Mouse (Mus musculus) hindbrain, embryonic 12.5 days (tissue): ENCODE data around the gene Inpp4b. TPM values are rescaled to one million over a fixed set of nuclear protein-coding genes. Genes with fewer than 3 reads are reported as not detected.
A peak's percentile ranks its signal among the peaks of the same experiment; 100 is the strongest.

ENCODE experiments used
- ATAC-seq: fragments of 200-750 bp; cut with Nextera tagmentation; 2 replicates; pipeline ENCODE4 v1.8.0; 2017; ENCODE audit warnings: moderate TSS enrichment; ENCODE audit not compliant: low FRiP score
- H3K27ac ChIP-seq: fragments of 300-500 bp; sonication (generic); 2 replicates; pipeline ENCODE4 v1.5.1; 2016; ENCODE audit warnings: mild to moderate bottlenecking
- H3K27me3 ChIP-seq: fragments of 300-500 bp; sonication (generic); 2 replicates; pipeline ENCODE4 v1.6.1; 2016; ENCODE audit warnings: mild to moderate bottlenecking
- H3K36me3 ChIP-seq: fragments of 300-500 bp; sonication (generic); 2 replicates; pipeline ENCODE4 v1.6.1; 2016; ENCODE audit warnings: mild to moderate bottlenecking
- H3K4me1 ChIP-seq: fragments of 300-500 bp; sonication (generic); 2 replicates; pipeline ENCODE4 v1.6.1; 2016
- H3K4me2 ChIP-seq: fragments of 300-500 bp; sonication (generic); replicated peaks from 2 replicates; pipeline ENCODE4 v1.6.1; 2016; ENCODE audit warnings: mild to moderate bottlenecking
- H3K4me3 ChIP-seq: fragments of 300-500 bp; sonication (generic); 2 replicates; pipeline ENCODE4 v1.5.1; 2016; ENCODE audit warnings: mild to moderate bottlenecking
- H3K9ac ChIP-seq: fragments of 300-500 bp; sonication (generic); 2 replicates; pipeline ENCODE4 v1.6.1; 2016; ENCODE audit warnings: mild to moderate bottlenecking, moderate library complexity
- H3K9me3 ChIP-seq: fragments of 300-500 bp; sonication (generic); replicated peaks from 2 replicates; pipeline ENCODE4 v1.6.1; 2016; ENCODE audit warnings: mild to moderate bottlenecking
- WGBS: fragments of 180-500 bp; shearing (Covaris S2); methylation state at CpG from one replicate; pipeline ENCODE4 v1.1.7; 2016; 5-methylcytosine and 5-hydroxymethylcytosine counted together
- polyA plus RNA-seq: library from polyadenylated mRNA; unstranded; fragments of >200 nt; fragmentation: Nextera tagmentation; extraction: Ambion mirVana; gene quantifications from 2 replicates; pipeline ENCODE4 v1.2.1, GENCODE M21; 2016

The Inpp4b gene
- polyA plus RNA-seq: 9.6 TPM in 2 replicates

DNA sequence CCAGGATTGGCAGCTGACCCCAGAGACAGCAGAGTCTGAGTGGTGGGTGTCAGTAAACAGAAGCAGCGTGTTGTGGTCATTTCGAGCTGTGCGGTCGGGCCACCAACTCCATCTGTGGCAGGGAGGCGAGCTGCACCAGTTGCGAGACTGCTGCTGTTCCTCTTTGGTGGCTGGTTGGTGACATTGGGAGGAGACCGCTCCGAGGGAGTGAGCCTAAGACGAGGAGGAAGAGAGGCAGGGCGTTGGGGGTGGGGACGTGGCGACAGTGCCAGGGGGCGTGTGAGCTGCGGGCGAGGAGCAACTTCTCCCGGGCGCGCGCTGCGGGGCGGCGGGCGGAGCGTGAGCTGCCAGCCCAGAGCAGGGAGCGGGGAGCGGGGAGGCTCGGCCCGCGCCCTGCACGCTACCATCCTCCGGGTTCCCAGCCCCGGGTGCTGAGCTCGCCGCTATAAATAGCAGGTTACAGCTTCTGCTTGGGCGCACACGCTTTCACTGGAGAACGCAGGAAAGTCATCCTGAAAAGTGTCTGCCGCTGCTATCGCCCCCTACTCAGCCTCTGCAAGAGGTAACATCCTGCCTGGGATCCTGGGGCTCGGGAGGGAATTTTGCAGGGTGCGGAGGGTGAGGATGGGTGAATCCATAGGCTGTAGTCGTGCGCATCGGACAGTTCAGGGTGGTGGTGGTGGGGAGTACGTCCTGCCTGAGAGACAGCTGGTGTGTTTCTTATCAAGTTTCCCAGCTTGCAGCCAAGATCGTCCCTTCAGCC lies at the start of gene Inpp4b:
Gene Inpp4b, plus strand, starts transcription at position 321 of the 763 bp plus-strand sequence.
- peaks cover 5% of the 10 kb centered on the region; the same call in 1 of the 2 replicates for H3K27me3 ChIP-seq
- no peaks in the 10 kb centered on the region for H3K9me3 ChIP-seq
- peak within 1 kb of the TSS; percentile 17; the same call in 1 of the 2 replicates for H3K27ac ChIP-seq
- peak within 1 kb of the TSS; percentile 98 for H3K4me2 ChIP-seq
- H3K36me3 ChIP-seq: no peaks in the 10 kb centered on the region
- peaks cover 9% of the 10 kb centered on the region for H3K4me1 ChIP-seq
- peak; percentile 81 for ATAC-seq
- WGBS: 2% methylated on average over 43 of the region's 46 CpGs
- H3K9ac ChIP-seq: peak within 1 kb of the TSS; percentile 70
- H3K4me3 ChIP-seq: peak within 1 kb of the TSS; percentile 60

DNA sequence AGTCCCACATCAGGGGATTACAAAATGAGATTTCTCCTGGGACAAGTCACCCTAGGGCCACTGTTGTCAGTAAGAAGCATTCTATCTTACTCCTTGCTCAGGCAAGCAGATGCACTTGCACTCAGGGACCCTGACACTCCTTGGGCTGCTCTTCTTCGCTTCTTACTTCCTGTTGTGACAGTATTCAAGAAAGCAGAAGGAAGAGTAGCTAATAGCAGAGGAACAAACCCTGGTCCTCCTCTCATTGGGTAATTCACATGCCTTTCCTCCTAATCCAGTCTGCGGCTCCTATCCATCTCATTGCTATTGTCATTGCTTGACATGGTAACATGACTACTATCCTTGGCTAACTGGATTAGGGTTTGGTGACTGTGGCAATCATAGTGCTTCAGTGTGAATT lies 7.1 kb upstream of the Inpp4b start:
- H3K4me1 ChIP-seq: no peaks in the 10 kb centered on the region
- H3K27me3 ChIP-seq: no peaks in the 10 kb centered on the region
- no peak overlapping the region for H3K9ac ChIP-seq
- no peak for ATAC-seq
- no peaks in the 10 kb centered on the region for H3K36me3 ChIP-seq
- no peak overlapping the region for H3K4me2 ChIP-seq
- H3K4me3 ChIP-seq: no peak overlapping the region
- no peaks in the 10 kb centered on the region for H3K9me3 ChIP-seq
- no peak overlapping the region for H3K27ac ChIP-seq
- WGBS: 79% methylated on average over 2 of the region's 2 CpGs

DNA sequence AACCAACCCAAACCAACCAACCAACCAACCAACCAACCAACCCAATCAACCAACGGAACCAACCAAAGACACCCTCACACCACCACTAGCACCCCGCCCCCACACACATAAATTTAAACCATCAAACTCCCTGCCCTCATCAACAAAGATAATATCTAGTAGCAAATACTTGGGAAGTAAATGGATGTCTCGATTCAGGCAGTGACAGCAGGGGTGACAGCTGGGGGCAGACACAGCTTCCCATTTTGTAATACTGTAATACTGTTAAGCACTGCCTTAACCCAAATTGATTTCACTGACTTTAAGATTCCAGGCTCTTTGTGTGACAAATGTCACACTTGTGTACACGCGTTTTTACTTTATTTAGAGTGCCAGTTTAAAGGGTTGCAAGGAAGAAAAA lies 1.2 kb upstream of the Inpp4b start:
- H3K4me2 ChIP-seq: peak overlapping the region; percentile 98
- H3K4me3 ChIP-seq: no peak overlapping the region
- 0 out of 2 replicates have a peak, but pooled peaks have one; percentile 9 for ATAC-seq
- H3K4me1 ChIP-seq: peaks cover 9% of the 10 kb centered on the region
- peaks cover 5% of the 10 kb centered on the region; the same call in 1 of the 2 replicates for H3K27me3 ChIP-seq
- no peak overlapping the region for H3K27ac ChIP-seq
- 52% methylated on average over 5 of the region's 5 CpGs for WGBS
- H3K9me3 ChIP-seq: no peaks in the 10 kb centered on the region
- no peaks in the 10 kb centered on the region for H3K36me3 ChIP-seq
- no peak overlapping the region for H3K9ac ChIP-seq

DNA sequence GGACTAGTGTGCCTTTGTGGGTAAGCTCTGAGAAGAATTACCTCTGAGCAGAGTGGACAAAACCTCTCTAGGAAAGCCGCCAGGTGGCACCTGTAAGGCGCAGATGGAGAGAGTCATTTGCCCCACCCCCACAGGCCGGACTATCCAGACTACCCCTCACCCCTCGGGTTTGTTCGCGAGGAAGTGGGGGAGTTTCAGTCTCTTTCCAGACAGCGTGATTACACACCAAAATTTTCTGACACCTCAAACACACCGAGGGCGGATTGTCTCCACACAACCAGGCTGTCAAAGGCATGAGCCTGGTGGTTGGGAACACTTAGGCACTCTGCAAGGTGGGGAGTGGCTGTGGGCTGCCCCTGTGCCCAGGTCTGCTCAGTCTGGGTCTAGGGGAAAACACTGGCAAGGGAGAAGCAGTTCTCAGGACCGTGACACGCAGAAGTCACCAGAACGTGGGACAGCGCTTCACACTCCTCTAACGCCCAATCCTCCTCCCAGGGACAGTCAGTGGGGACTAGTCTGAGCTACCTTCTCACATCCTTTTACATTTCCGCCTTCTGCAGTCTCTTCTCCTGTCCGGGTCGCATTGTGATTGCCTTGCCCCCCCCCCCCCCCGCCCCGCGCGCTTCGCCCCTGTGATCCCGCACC lies 643 bp upstream of the Inpp4b start:
- peak overlapping the region; percentile 98 for H3K4me2 ChIP-seq
- under 1% methylated on average over 20 of the region's 23 CpGs for WGBS
- peak overlapping the region; percentile 70 for H3K9ac ChIP-seq
- H3K4me1 ChIP-seq: peaks cover 9% of the 10 kb centered on the region
- peaks cover 5% of the 10 kb centered on the region; the same call in 1 of the 2 replicates for H3K27me3 ChIP-seq
- no peaks in the 10 kb centered on the region for H3K36me3 ChIP-seq
- peak; percentile 81 for ATAC-seq
- H3K9me3 ChIP-seq: no peaks in the 10 kb centered on the region
- H3K4me3 ChIP-seq: peak overlapping the region; percentile 60
- peak overlapping the region; percentile 17; the same call in 1 of the 2 replicates for H3K27ac ChIP-seq

DNA sequence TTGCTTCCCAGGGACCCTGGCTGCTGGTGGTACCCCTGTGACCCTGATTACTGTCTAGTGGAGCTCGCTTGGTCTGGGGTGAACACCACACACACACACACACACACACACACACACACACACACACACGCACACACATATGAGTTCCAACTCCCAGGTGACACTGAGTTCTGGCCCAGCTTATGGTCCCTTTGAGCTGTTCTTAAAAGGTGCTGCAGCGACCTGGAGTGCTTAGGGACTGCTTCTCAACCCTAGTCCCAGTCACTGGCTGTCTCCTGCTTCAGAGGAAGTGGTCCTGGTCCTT lies 595 bp downstream of the Inpp4b start:
- Histone ChIP-seq H3K27me3 (peaks cover 5% of the 10 kb centered on the region; the same call in 1 of the 2 replicates), H3K9me3 (no peaks in the 10 kb centered on the region), H3K4me1 (peaks cover 9% of the 10 kb centered on the region), H3K27ac (no peak overlapping the region), H3K4me2 (peak overlapping the region; percentile 98), H3K9ac (peak overlapping the region; percentile 70; the same call in 1 of the 2 replicates), H3K36me3 (no peaks in the 10 kb centered on the region), H3K4me3 (peak overlapping the region; percentile 60)
- WGBS: 11% methylated on average over 3 of the region's 3 CpGs
- ATAC-seq: peak; percentile 10; the same call in 1 of the 2 replicates

DNA sequence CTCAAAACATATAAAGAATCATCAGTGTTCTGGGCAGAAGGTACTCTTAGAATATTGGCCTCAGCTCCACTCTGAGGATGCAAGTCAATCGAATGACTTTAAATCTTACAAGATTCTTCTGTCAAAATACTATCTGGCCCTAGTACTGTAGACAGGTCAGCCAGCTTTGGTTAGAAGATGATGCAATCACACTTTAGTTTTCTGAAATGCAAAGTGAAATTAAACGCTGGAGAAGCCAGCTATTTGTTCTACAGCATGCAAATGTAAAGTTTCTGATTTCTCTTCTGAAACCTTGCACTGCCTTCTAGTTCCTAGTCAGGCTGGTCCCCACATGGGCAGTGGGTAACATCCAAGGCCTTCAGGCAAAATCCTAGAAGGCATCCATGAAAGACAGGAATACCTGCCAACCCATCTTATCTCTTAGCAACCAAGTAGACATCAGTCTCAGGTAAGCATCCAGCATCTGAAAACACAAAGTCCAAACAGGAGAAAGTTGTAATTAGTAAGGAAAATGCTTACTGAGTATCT lies 2.9 kb downstream of the Inpp4b start:
- no peak overlapping the region for H3K9ac ChIP-seq
- H3K4me3 ChIP-seq: no peak overlapping the region
- no peak overlapping the region for H3K27ac ChIP-seq
- H3K9me3 ChIP-seq: no peaks in the 10 kb centered on the region
- H3K4me1 ChIP-seq: peaks cover 9% of the 10 kb centered on the region
- no peaks in the 10 kb centered on the region for H3K36me3 ChIP-seq
- no peak for ATAC-seq
- H3K27me3 ChIP-seq: peaks cover 5% of the 10 kb centered on the region; the same call in 1 of the 2 replicates
- 83% methylated on average over 2 of the region's 2 CpGs for WGBS
- no peak overlapping the region for H3K4me2 ChIP-seq

DNA sequence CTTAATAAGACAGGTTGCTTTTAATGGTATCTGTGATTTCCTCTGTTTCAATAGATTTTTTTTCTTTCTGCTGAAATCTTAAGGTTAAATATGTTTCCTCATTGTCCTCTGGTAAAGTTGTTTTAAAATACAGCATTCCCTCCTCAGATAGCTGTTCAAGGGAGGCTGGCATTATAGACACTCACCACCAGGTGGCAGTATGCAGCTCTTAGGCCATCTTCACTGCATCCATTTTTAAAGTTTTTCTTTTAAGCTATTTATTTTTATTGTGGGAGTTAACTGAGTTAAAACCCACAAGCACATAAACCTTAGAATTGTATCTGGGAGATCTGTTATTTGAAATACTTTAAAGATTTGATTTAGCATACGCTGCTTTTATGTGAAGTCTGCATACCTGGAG lies 7.1 kb downstream of the Inpp4b start:
- WGBS: 83% methylated on average over 1 of the region's 1 CpGs
- Histone ChIP-seq H3K4me2 (no peak overlapping the region), H3K9me3 (no peaks in the 10 kb centered on the region), H3K36me3 (no peaks in the 10 kb centered on the region), H3K27me3 (no peaks in the 10 kb centered on the region), H3K9ac (no peak overlapping the region), H3K4me1 (no peaks in the 10 kb centered on the region), H3K27ac (no peak overlapping the region), H3K4me3 (no peak overlapping the region)
- no peak for ATAC-seq

DNA sequence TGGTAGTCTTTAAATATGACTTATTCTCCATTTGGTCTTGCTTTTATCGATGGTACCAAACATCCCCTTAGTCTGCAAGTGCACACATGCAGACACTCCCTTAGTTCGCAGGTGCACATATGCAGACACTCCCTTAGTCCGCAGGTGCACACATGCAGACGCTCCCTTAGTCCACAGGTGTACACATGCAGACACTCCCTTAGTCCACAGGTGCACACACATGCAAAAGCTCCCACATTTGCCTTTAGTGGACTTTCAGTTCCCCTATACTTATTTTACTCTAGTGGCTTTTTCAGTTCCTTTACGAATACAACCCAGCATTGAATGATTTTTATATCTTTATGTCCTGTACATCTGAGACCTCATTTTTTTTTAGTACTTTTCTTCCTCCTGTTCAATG lies 11.1 kb downstream of the Inpp4b start:
- Histone ChIP-seq H3K4me3 (no peak overlapping the region), H3K27me3 (no peaks in the 10 kb centered on the region), H3K9me3 (no peaks in the 10 kb centered on the region), H3K4me2 (no peak overlapping the region), H3K36me3 (no peaks in the 10 kb centered on the region), H3K27ac (no peak overlapping the region), H3K9ac (no peak overlapping the region), H3K4me1 (no peaks in the 10 kb centered on the region)
- no peak for ATAC-seq
- WGBS: 90% methylated on average over 5 of the region's 5 CpGs

DNA sequence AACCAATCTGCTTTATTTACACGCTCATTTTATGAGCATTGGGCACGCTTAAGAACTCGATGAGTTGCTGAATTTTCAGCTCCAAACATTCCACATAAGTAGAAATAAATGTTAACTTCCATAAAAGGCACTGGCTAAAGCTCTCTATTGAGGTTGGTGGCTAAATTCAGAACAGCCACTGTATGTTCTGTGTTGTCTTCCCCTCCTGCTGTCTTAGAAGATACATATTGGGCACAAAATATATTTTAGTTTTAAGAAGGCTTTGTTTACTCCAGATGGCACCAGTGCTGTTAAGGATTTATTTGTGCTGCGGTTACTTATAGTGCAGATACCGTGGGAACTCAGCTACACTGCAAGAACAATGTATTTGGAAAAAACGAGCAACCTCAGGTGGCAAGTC lies 15.8 kb downstream of the Inpp4b start:
- Histone ChIP-seq H3K36me3 (no peaks in the 10 kb centered on the region), H3K27me3 (no peaks in the 10 kb centered on the region), H3K4me2 (no peak overlapping the region), H3K27ac (no peak overlapping the region), H3K9ac (no peak overlapping the region), H3K4me1 (no peaks in the 10 kb centered on the region), H3K9me3 (no peaks in the 10 kb centered on the region), H3K4me3 (no peak overlapping the region)
- 83% methylated on average over 6 of the region's 6 CpGs for WGBS
- no peak for ATAC-seq

DNA sequence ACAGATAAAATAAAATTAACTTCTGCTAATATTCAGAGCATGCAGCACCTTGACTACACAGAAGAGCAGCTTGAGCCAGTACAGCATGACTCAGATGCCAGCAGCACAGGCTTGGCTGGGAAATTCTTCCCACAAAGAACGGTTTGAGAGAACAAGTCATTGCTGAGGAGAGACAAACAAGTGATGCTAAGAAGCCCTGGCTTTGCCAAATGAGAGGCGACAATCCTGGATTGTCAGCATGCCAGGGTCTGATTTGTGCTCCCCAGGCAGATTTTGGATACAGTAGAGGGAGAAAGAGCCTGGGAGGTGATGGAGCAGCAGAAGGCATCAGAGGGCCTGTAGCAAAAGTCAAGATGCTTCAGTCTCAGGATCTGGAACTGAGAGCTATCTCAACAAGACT lies 18.2 kb downstream of the Inpp4b start:
- Histone ChIP-seq H3K27ac (no peak overlapping the region), H3K9ac (no peak overlapping the region), H3K27me3 (no peaks in the 10 kb centered on the region), H3K36me3 (no peaks in the 10 kb centered on the region), H3K4me1 (no peaks in the 10 kb centered on the region), H3K9me3 (no peaks in the 10 kb centered on the region), H3K4me2 (no peak overlapping the region), H3K4me3 (no peak overlapping the region)
- no peak for ATAC-seq
- 79% methylated on average over 2 of the region's 2 CpGs for WGBS

DNA sequence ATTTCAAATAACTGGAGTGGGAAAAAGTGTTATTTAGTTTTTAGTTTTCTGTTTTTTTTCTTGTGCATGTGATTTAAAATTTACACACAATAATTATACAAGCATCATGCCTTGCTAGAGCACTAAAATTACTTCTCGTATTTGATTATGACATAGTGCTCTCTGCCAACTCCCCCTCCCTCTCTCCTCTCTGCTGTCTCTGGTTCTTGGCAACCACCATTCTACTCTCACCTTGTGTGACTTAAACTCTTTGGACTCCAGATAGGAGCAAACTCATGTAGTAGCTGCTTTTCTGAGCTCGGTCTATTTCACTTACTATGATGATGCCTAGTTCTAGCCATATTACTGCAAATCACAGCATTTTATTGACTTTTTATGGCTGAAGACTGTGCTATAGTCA lies 18.8 kb downstream of the Inpp4b start:
- WGBS: 94% methylated on average over 2 of the region's 2 CpGs

DNA sequence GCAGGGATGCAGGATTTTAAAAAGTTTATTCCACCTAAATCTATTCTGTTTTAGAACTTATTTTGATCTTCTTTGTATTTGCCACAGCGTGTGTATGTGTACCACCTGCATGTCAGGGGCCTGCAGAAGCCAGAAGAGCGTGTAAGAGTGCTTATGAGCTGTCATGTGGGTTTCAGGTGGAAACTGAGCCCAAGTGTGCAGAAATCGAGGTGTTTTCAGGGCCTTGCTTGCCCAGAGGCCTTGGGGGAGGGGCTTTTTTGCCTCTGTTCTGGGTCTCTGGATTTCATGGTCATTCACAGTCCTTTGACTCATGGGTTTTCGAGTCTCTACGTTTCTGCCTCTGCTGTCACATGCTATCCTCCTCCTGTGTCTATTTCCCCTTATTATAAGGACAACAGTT lies 28.3 kb downstream of the Inpp4b start:
- 61% methylated on average over 5 of the region's 5 CpGs for WGBS
- Histone ChIP-seq H3K9me3 (no peaks in the 10 kb centered on the region), H3K4me3 (no peak overlapping the region), H3K9ac (no peak overlapping the region), H3K36me3 (no peaks in the 10 kb centered on the region), H3K4me1 (no peaks in the 10 kb centered on the region), H3K27ac (no peak overlapping the region), H3K27me3 (no peaks in the 10 kb centered on the region), H3K4me2 (no peak overlapping the region)
- no peak for ATAC-seq

More for the DNA sequence above, 18.8 kb downstream of the Inpp4b start:
- H3K4me3 ChIP-seq: no peak overlapping the region
- ATAC-seq: no peak
- no peak overlapping the region for H3K27ac ChIP-seq
- no peaks in the 10 kb centered on the region for H3K36me3 ChIP-seq
- H3K4me1 ChIP-seq: no peaks in the 10 kb centered on the region
- no peak overlapping the region for H3K4me2 ChIP-seq
- H3K9ac ChIP-seq: no peak overlapping the region
- H3K9me3 ChIP-seq: no peaks in the 10 kb centered on the region
- H3K27me3 ChIP-seq: no peaks in the 10 kb centered on the region
